Mouse (Mus musculus): ENCODE measurements around the gene Tpo. TPM values are rescaled to one million over a fixed set of nuclear protein-coding genes. Genes with fewer than 3 reads are reported as not detected.

Tpo gene
- not detected in 2 replicates for polyA plus RNA-seq (2016; fragmentation: Nextera tagmentation; extraction: Ambion mirVana)

DNA sequence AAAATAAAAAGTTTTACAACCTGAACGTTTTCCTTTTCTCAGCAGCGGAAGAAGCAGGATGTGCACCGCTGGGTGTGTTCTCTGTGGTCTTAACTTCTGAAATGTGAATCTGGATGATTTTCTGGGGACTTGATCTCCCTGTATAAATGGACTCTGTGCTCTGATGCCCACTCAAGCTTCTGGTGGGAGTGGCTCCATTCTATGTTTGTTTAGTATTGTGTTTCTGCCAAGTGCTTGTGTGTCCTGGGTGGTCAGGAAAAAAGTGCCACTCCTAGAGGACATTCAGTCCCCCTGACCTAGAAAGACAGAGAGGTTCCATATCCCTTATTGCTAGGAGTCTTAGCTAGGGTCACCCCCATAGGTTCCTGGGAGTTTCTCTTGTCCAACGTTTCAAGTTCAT is at the start of gene Tpo:
Gene Tpo, minus strand, starts transcription at position 101 of the 400 bp plus-strand sequence.
- Histone ChIP-seq H3K9me3 (no peaks in the 10 kb centered on the region), H3K27me3 (ENCODE audit: insufficient read depth, poor library complexity, severe bottlenecking) (no peaks in the 10 kb centered on the region), H3K4me1 (replicated peaks) (no peaks in the 10 kb centered on the region), H3K4me3 (no peak within 1 kb of the TSS), H3K27ac (no peak within 1 kb of the TSS), H3K36me3 (no peaks in the 10 kb centered on the region)
- 86% methylated on average over 4 of the region's 4 CpGs for WGBS
- DNase-seq (ENCODE audit: low spot score): no peak

DNA sequence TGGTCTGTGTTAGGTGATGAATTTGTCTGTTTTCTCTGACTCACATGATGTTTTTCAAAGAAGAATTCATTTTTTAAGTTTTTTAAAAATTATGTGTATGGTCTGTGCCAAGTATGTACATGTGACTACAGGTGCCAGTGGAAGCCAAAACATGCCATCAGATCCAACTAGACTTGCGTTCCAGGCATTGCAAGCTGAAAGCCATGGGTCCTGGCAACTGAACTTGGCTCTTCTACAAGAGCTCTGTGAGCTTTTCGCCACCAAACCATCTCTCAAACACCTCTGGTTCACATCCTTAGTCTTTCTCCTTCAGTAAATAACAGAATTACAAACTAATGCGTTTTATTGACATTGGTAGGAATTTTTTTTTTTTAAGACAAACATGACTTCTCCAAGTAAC is 49.3 kb upstream of the Tpo start:
- H3K36me3 ChIP-seq: no peaks in the 10 kb centered on the region
- 89% methylated on average over 3 of the region's 3 CpGs for WGBS
- no peak overlapping the region for H3K27ac ChIP-seq
- no peaks in the 10 kb centered on the region for H3K4me1 ChIP-seq (replicated peaks)
- no peaks in the 10 kb centered on the region for H3K27me3 ChIP-seq (ENCODE audit: insufficient read depth, poor library complexity, severe bottlenecking)
- no peak overlapping the region for H3K4me3 ChIP-seq
- no peaks in the 10 kb centered on the region for H3K9me3 ChIP-seq
- DNase-seq (ENCODE audit: low spot score): no peak

DNA sequence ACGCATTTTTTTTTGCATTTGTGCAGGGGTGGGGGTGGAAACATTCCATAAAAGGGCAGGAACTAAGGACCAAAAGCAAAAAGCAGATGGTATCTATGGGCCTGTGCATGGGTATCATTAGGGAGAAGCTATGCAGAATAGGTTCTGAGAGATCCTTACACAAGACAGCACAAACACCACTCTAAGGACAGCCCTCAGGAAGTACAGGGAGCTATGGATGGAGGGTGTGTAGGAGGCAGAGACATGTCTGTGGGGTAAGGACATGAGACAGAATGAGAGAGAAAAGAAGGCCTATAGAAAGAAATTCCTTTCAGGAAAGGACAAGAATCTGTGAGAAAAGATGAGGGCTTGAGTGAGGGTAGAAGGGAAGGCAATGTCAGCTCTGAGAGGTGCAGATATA is 47.2 kb upstream of the Tpo start:
- no peak overlapping the region for H3K4me3 ChIP-seq
- H3K4me1 ChIP-seq (replicated peaks): no peaks in the 10 kb centered on the region
- DNase-seq (ENCODE audit: low spot score): no peak
- no peak overlapping the region for H3K27ac ChIP-seq
- H3K27me3 ChIP-seq (ENCODE audit: insufficient read depth, poor library complexity, severe bottlenecking): no peaks in the 10 kb centered on the region
- H3K9me3 ChIP-seq: no peaks in the 10 kb centered on the region
- no peaks in the 10 kb centered on the region for H3K36me3 ChIP-seq
- 86% methylated on average over 1 of the region's 1 CpGs for WGBS

DNA sequence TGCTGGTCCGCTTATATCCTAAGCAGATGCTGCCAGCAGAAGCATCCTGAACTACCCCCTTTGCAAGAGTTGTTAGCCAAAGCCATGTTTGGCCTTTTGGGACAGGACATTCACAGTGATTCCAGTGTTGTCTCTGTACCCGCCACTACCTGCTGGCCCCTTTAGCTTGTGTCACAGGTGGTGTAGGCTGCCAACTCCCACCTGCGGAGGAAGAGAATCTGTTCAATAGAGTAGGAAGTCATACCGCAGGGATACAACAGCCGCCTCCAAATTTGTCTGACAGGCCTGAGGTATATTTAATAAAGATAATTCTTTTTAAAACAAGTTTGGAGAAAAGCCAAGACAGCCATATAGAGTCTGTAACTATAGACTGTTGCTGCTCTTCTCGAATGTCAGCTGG is 45.5 kb upstream of the Tpo start:
- no peak overlapping the region for H3K4me3 ChIP-seq
- no peaks in the 10 kb centered on the region for H3K9me3 ChIP-seq
- H3K36me3 ChIP-seq: no peaks in the 10 kb centered on the region
- no peaks in the 10 kb centered on the region for H3K4me1 ChIP-seq (replicated peaks)
- no peak overlapping the region for H3K27ac ChIP-seq
- no peaks in the 10 kb centered on the region for H3K27me3 ChIP-seq (ENCODE audit: insufficient read depth, poor library complexity, severe bottlenecking)
- DNase-seq (ENCODE audit: low spot score): no peak
- WGBS: 88% methylated on average over 6 of the region's 6 CpGs

DNA sequence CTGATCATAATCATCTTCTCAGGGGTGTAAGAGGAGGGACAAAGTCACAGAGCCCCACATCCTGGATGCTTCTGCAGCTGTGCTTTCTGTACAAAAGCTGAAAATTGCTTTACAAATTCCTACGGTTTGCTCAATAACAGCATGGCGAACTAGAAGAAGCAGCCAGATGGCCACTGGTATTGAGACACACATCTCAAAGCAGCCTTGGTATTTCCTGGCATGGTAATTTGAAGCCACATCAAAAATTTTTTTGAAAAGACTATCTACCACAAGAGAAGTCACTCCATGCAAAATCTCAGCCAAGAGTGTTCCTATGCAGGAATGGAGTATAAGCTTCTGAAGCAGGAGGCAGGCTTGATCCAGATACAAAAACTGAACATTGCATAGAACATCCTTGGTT is 45.1 kb upstream of the Tpo start:
- DNase-seq (ENCODE audit: low spot score): no peak
- Histone ChIP-seq H3K4me3 (no peak overlapping the region), H3K4me1 (replicated peaks) (no peaks in the 10 kb centered on the region), H3K9me3 (no peaks in the 10 kb centered on the region), H3K36me3 (no peaks in the 10 kb centered on the region), H3K27me3 (ENCODE audit: insufficient read depth, poor library complexity, severe bottlenecking) (no peaks in the 10 kb centered on the region), H3K27ac (no peak overlapping the region)
- 85% methylated on average over 2 of the region's 2 CpGs for WGBS

DNA sequence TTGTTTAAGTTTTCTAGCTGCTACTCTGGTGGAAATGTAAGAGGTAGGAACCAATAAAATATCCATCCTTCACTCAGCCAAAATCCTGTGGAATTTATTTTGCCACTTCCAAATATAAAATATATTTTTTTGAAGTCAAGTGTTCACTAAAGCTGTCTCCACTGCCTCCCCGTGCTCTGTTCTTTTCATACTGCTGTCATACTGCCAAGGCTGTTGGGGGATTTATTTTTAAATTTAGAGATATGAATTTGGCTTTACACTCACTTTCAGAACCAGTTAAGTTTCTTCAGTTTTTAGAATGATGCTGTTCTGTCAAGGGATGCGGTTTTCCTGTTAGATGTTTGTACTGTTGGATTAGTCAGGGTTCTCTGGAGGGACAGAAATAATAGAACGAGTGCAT is 36.1 kb upstream of the Tpo start:
- DNase-seq (ENCODE audit: low spot score): no peak
- WGBS: 85% methylated on average over 3 of the region's 3 CpGs

DNA sequence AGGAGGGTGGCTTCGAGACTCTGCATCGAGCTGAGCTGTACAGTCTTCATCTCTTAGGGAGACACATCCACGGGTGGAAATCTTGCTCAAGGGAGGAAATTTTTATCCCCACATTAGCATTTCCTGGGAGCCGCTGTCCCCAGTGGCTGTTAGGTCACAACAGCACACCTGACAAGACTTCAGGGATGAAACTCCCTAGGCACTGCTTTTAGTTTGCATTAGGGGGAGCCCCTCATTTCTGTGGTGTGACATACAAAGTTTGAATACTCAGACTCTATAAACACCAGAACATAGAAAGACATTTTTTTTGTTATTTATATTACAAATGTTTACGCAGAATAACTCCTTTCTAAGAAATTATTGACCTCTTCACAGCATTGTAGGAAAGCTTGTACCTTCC is 32.1 kb upstream of the Tpo start:
- 84% methylated on average over 5 of the region's 5 CpGs for WGBS
- Histone ChIP-seq H3K27ac (no peak overlapping the region), H3K36me3 (no peaks in the 10 kb centered on the region)

More for the DNA sequence above, 36.1 kb upstream of the Tpo start:
- Histone ChIP-seq H3K27ac (no peak overlapping the region), H3K9me3 (no peaks in the 10 kb centered on the region), H3K27me3 (ENCODE audit: insufficient read depth, poor library complexity, severe bottlenecking) (no peaks in the 10 kb centered on the region), H3K4me1 (replicated peaks) (no peaks in the 10 kb centered on the region), H3K36me3 (no peaks in the 10 kb centered on the region), H3K4me3 (no peak overlapping the region)

DNA sequence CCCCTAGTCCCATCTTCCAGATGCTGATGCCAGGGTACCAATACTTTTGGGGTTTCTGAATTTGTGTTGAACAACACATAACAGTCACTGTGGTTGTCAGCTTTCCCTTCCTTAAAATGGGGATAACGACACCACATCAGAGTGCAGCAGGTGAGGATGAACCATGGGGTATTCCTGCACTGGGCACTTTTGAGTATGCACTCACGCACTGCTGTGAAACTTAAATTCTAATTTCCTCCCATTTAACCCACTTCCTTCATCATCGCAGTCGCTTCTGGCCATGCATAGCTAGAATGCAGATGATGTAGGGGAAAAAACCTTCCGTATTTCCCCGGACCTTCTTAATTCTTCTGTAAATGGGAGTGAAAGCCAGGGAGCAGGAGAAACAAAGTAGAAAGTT is 31.6 kb upstream of the Tpo start:
- no peaks in the 10 kb centered on the region for H3K27me3 ChIP-seq (ENCODE audit: insufficient read depth, poor library complexity, severe bottlenecking)
- no peaks in the 10 kb centered on the region for H3K9me3 ChIP-seq
- H3K27ac ChIP-seq: no peak overlapping the region
- H3K4me1 ChIP-seq (replicated peaks): no peaks in the 10 kb centered on the region
- no peak for DNase-seq (ENCODE audit: low spot score)
- 93% methylated on average over 6 of the region's 6 CpGs for WGBS
- H3K4me3 ChIP-seq: no peak overlapping the region
- H3K36me3 ChIP-seq: no peaks in the 10 kb centered on the region

More for the DNA sequence above, 32.1 kb upstream of the Tpo start:
- DNase-seq (ENCODE audit: low spot score): no peak
- no peaks in the 10 kb centered on the region for H3K9me3 ChIP-seq
- H3K4me3 ChIP-seq: no peak overlapping the region
- H3K4me1 ChIP-seq (replicated peaks): no peaks in the 10 kb centered on the region
- no peaks in the 10 kb centered on the region for H3K27me3 ChIP-seq (ENCODE audit: insufficient read depth, poor library complexity, severe bottlenecking)

DNA sequence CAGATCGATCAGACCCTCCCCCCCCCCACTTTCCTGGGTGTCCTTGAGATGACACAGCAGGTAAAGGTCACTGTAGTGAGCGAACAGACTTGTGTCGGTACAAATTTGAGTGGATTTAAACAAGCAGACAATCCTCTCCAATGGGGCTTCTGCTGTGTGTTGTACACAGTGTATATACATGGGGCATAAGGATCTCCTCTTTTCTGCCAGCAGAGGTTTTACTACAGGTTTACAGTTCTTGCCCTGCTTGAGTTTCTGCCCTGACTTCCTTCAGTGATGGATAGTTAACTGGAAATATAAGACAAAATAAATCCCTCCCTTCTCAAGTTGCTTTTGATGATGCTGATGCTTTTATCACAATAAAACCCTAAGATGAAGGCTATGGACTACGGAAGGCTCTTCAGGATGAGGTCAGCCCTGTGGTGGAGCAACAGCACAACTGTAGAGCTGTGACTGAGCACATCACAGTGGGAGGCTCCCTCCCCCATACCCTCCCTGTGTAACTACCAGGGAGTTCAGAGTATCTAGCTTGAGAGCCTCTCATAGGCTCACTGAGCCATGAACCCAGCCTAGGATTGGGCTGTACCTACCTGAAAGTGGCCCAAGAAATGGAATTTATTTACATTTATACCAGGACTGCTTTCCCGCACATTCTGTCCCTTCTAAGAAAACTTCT is 29.4 kb upstream of the Tpo start:
- H3K27ac ChIP-seq: no peak overlapping the region
- H3K4me1 ChIP-seq (replicated peaks): no peaks in the 10 kb centered on the region
- no peak for DNase-seq (ENCODE audit: low spot score)
- 87% methylated on average over 5 of the region's 5 CpGs for WGBS
- no peaks in the 10 kb centered on the region for H3K36me3 ChIP-seq
- 0 out of 2 replicates have a peak, but pooled peaks cover 3% of the 10 kb centered on the region for H3K9me3 ChIP-seq
- no peaks in the 10 kb centered on the region for H3K27me3 ChIP-seq (ENCODE audit: insufficient read depth, poor library complexity, severe bottlenecking)
- H3K4me3 ChIP-seq: no peak overlapping the region

DNA sequence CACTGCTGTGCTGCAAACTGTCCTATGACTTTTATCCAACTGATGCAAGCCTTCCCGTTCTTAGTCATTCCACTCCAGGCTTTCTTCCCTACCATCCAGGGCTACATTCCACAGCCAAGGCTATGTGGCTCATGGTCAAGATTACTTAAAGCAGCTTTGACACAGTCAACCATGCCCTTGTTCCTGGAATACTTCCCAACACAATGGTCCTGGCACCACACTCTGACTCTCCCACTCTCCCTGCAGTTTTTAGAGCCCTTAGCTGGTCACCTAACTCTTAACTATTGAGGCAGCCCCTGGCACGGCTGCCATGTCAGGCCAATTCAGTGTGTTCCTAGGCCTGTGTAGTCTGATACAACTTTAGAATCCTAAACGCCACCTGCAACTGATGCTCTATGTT is 28.1 kb upstream of the Tpo start:
- Histone ChIP-seq H3K4me1 (replicated peaks) (no peaks in the 10 kb centered on the region), H3K4me3 (no peak overlapping the region), H3K27me3 (ENCODE audit: insufficient read depth, poor library complexity, severe bottlenecking) (no peaks in the 10 kb centered on the region), H3K36me3 (no peaks in the 10 kb centered on the region), H3K9me3 (0 out of 2 replicates have a peak, but pooled peaks cover 3% of the 10 kb centered on the region), H3K27ac (no peak overlapping the region)
- 86% methylated on average over 3 of the region's 3 CpGs for WGBS
- DNase-seq (ENCODE audit: low spot score): no peak

DNA sequence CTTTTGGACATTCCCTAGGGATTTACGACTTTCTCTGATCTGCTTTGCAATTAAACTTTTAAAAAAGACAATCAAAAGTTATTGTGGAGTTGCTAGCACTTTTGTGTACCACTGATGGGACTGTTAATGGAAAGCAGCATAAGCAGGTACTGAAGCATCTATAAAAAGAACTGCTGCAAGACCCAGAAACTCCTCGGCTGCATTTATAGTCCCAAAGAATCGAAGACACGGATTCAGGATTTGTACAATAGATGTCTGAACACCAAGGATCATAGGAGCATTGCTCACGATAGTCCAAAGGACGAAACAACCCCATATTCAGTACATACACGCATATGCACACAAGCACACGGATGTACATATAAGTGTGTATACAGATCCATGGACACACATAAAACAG is 27.4 kb upstream of the Tpo start:
- Histone ChIP-seq H3K4me1 (replicated peaks) (no peaks in the 10 kb centered on the region), H3K36me3 (no peaks in the 10 kb centered on the region), H3K27ac (no peak overlapping the region), H3K27me3 (ENCODE audit: insufficient read depth, poor library complexity, severe bottlenecking) (no peaks in the 10 kb centered on the region), H3K4me3 (no peak overlapping the region), H3K9me3 (0 out of 2 replicates have a peak, but pooled peaks cover 3% of the 10 kb centered on the region)
- no peak for DNase-seq (ENCODE audit: low spot score)
- WGBS: 91% methylated on average over 8 of the region's 8 CpGs

DNA sequence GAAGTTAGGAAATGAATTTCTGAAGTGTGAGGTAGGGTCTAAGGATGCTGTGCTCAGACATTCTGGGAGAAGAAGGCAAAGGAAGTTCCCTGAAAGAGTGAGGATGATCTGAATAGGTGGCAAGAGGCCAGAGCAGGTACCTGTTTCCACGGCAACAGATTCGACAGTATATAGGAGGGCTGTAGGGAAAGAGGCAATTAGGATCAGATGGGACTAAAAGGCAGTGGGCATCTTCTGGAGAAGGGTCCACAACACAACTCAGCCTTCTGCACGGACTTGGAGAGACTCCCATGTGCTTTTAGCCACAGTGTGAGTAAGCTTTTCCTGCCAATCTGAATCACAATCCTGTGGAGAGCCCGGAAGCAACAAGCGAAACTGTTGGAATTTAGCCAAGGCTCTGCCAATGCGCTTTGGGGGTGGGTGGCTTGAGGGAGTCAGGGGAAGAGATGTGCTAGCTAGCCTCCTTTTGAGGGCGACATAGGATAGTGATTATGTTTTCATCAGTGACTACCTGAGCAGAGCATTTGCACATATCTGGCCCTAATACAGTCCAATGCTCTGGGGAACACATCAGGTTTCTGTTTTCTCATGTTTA is 21.8 kb upstream of the Tpo start:
- Histone ChIP-seq H3K4me1 (replicated peaks) (no peaks in the 10 kb centered on the region), H3K9me3 (0 out of 2 replicates have a peak, but pooled peaks cover 3% of the 10 kb centered on the region), H3K27me3 (ENCODE audit: insufficient read depth, poor library complexity, severe bottlenecking) (no peaks in the 10 kb centered on the region), H3K27ac (no peak overlapping the region), H3K36me3 (no peaks in the 10 kb centered on the region), H3K4me3 (no peak overlapping the region)
- 72% methylated on average over 7 of the region's 7 CpGs for WGBS
- DNase-seq (ENCODE audit: low spot score): no peak

DNA sequence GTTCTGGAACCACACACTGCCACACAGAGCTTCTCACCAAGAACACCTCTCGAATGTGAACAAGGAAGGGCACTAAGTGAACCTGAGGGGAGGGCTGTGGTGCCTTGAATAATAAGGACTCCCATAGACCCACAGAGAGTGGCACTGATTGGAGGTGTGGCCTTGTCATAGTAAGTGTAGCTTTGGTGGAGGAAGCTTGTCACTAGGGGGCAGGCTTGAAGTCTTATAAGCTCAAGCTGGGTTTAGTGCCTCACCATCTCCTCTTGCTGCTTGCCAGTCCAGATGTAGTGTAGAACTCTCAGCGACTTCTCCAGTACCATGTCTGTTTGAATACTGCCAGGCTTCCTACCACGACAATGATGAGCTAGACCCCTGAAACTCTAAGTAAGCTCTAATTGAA is 9.7 kb upstream of the Tpo start:
- H3K4me1 ChIP-seq (replicated peaks): no peaks in the 10 kb centered on the region
- WGBS: 71% methylated on average over 3 of the region's 3 CpGs
- no peaks in the 10 kb centered on the region for H3K9me3 ChIP-seq
- H3K27me3 ChIP-seq (ENCODE audit: insufficient read depth, poor library complexity, severe bottlenecking): no peaks in the 10 kb centered on the region
- no peaks in the 10 kb centered on the region for H3K36me3 ChIP-seq
- no peak overlapping the region for H3K27ac ChIP-seq
- no peak overlapping the region for H3K4me3 ChIP-seq
- DNase-seq (ENCODE audit: low spot score): peak; percentile 4

DNA sequence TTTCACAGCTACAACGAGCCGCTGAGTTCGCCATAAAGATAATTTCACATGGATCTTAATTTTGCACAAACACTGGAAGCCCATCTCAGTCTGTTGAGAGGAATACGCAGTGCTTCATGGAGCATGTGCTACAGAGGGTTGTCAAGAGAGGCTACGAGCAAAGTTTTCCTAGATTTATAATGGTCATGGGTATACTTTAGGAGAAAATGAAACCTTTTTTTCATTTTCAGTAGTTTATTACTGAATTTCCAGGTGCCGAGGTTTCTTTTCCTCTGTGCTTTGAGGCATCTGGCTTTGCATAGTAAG is 3.1 kb downstream of the Tpo start:
- H3K27ac ChIP-seq: no peak overlapping the region
- WGBS: 87% methylated on average over 6 of the region's 6 CpGs
- H3K9me3 ChIP-seq: no peaks in the 10 kb centered on the region
- H3K27me3 ChIP-seq (ENCODE audit: insufficient read depth, poor library complexity, severe bottlenecking): no peaks in the 10 kb centered on the region
- no peaks in the 10 kb centered on the region for H3K4me1 ChIP-seq (replicated peaks)
- no peak for DNase-seq (ENCODE audit: low spot score)
- H3K36me3 ChIP-seq: no peaks in the 10 kb centered on the region
- H3K4me3 ChIP-seq: no peak overlapping the region
